Mouse (Mus musculus) liver, embryonic 14.5 days (tissue): Measurements from ENCODE around the gene Rpp30. TPM values are rescaled to one million over a fixed set of nuclear protein-coding genes. Genes with fewer than 3 reads are reported as not detected.

Experiments
- ATAC-seq: fragments of 200-750 bp; cut with Nextera tagmentation; 2 replicates; pipeline ENCODE4 v1.8.0; 2017; ENCODE audit warnings: moderate number of reproducible peaks, mild to moderate bottlenecking, moderate library complexity; ENCODE audit not compliant: insufficient read depth
- DNase-seq, 3 experiments: peaks; one replicate each; pipeline ENCODE4 v3.0.0-alpha.2; 2012 to 2013; ENCODE audit warnings: low read depth in 3 of 3, low spot score in 3 of 3
- H3K27ac ChIP-seq: fragments of 300-500 bp; sonication (generic); 2 replicates; pipeline ENCODE4 v1.5.1; 2014; ENCODE audit warnings: moderate library complexity, mild to moderate bottlenecking, control low read depth, inconsistent platforms
- H3K27me3 ChIP-seq: fragments of 300-500 bp; sonication (generic); 2 replicates; pipeline ENCODE4 v1.6.1; 2014; ENCODE audit warnings: mild to moderate bottlenecking, low read length, moderate library complexity; ENCODE audit not compliant: control insufficient read depth, insufficient read depth
- H3K36me3 ChIP-seq: fragments of 300-500 bp; sonication (generic); replicated peaks from 2 replicates; pipeline ENCODE4 v1.6.1; 2014; ENCODE audit warnings: low read depth; ENCODE audit not compliant: control insufficient read depth, insufficient read depth
- H3K4me1 ChIP-seq, 2 experiments: fragments of 200-500 bp in 1 of 2; fragments of 300-500 bp in 1 of 2; sonication (generic) in 1 of 2; replicated peaks; 2 replicates each; pipeline ENCODE4 v1.6.1; 2012 to 2014; ENCODE audit warnings: antibody characterized with exemption in 1 of 2, inconsistent platforms in 1 of 2, low read length in 1 of 2; ENCODE audit not compliant: control insufficient read depth in 2 of 2, insufficient read depth in 2 of 2
- H3K4me2 ChIP-seq: fragments of 300-500 bp; sonication (generic); 2 replicates; pipeline ENCODE4 v1.6.1; 2014; ENCODE audit warnings: low read depth, mild to moderate bottlenecking, control low read depth, moderate library complexity
- H3K4me3 ChIP-seq, 2 experiments: fragments of 200-500 bp in 1 of 2; fragments of 300-500 bp in 1 of 2; sonication (generic) in 1 of 2; 2 replicates each; pipeline ENCODE4 v1.5.1; 2012 to 2014; ENCODE audit warnings: low read depth in 2 of 2, low read length in 2 of 2, mild to moderate bottlenecking in 2 of 2, control low read depth in 1 of 2, inconsistent platforms in 1 of 2, moderate library complexity in 1 of 2; ENCODE audit not compliant: insufficient read depth in 1 of 2
- H3K9ac ChIP-seq: fragments of 300-500 bp; sonication (generic); replicated peaks from 2 replicates; pipeline ENCODE4 v1.6.1; 2014; ENCODE audit warnings: mild to moderate bottlenecking, control low read depth, moderate library complexity
- H3K9me3 ChIP-seq: fragments of 300-500 bp; sonication (generic); 2 replicates; pipeline ENCODE4 v1.6.1; 2016; ENCODE audit warnings: low read length, mixed read lengths; ENCODE audit not compliant: control insufficient read depth
- CTCF ChIP-seq: IDR thresholded peaks from 2 replicates; pipeline ENCODE4 v1.5.1; 2016; ENCODE audit warnings: antibody characterized with exemption, low read depth, control low read depth
- EP300 ChIP-seq: IDR thresholded peaks from 2 replicates; pipeline ENCODE4 v1.6.1; 2016; ENCODE audit warnings: antibody characterized with exemption, low read depth
- WGBS: fragments of 180-500 bp; shearing (Covaris S2); extraction: QIAGEN DNeasy Blood & Tissue Kit; methylation state at CpG from one replicate; pipeline ENCODE4 v1.1.7; 2014; ENCODE audit not compliant: insufficient replicate concordance; 5-methylcytosine and 5-hydroxymethylcytosine counted together
- polyA plus RNA-seq, 2 experiments: library from polyadenylated mRNA; depleted of rRNA in 1 of 2; stranded (reverse) in 1 of 2; unstranded in 1 of 2; fragments of >200 nt; fragmentation: Nextera tagmentation in 1 of 2; extraction: Ambion mirVana in 1 of 2; gene quantifications; 2 replicates each; pipeline versions ENCODE4 v1.2.1 to v1.2.3; 2012 to 2014

Rpp30 gene
- polyA plus RNA-seq (2012; rRNA removed) = 8.9 and 16.2 TPM in 2 replicates
- 46.0 and 49.7 TPM in 2 replicates for polyA plus RNA-seq (2014; fragmentation: Nextera tagmentation; extraction: Ambion mirVana)

- ATAC-seq (peak; percentile 89), DNase-seq (peak; percentile 74 to 79 (median 75))
- no peaks in the 10 kb centered on the region for H3K9me3 ChIP-seq
- TF ChIP-seq EP300 = no peak
- TF ChIP-seq CTCF = 0 out of 2 replicates have a peak, but pooled peaks have one; percentile 5
- H3K27ac ChIP-seq = peak within 1 kb of the TSS; percentile 49
- peak within 1 kb of the TSS; percentile 87 for H3K9ac ChIP-seq
- H3K4me3 ChIP-seq = peak within 1 kb of the TSS; percentile 92 to 99
- H3K27me3 ChIP-seq = no peaks in the 10 kb centered on the region
- H3K36me3 ChIP-seq = peaks cover 6% of the 10 kb centered on the region
- 2% methylated on average over 34 of the region's 34 CpGs for WGBS
- H3K4me2 ChIP-seq = peak within 1 kb of the TSS; percentile 83
- H3K4me1 ChIP-seq = peaks cover 6 to 7% of the 10 kb centered on the region in 2 experiments
Measured at GRCm38 (mm10) chr19:36083262-36084225, at the start of gene Rpp30. Gene Rpp30 (plus strand): TSS chr19:36083716.

GRCm38 (mm10) chr19:36046046-36046445 lies 37.5 kb upstream of the Rpp30 start:
- Histone ChIP-seq H3K4me2 (no peak overlapping the region), H3K9me3 (no peaks in the 10 kb centered on the region), H3K9ac (no peak overlapping the region), H3K27me3 (no peaks in the 10 kb centered on the region), H3K4me3 (no peak overlapping the region), H3K4me1 (no peaks in the 10 kb centered on the region), H3K36me3 (no peaks in the 10 kb centered on the region), H3K27ac (no peak overlapping the region)
- TF ChIP-seq CTCF (no peak), EP300 (no peak)
- ATAC-seq = no peak
- 64% methylated on average over 7 of the region's 7 CpGs for WGBS
- no peak for DNase-seq

DNA sequence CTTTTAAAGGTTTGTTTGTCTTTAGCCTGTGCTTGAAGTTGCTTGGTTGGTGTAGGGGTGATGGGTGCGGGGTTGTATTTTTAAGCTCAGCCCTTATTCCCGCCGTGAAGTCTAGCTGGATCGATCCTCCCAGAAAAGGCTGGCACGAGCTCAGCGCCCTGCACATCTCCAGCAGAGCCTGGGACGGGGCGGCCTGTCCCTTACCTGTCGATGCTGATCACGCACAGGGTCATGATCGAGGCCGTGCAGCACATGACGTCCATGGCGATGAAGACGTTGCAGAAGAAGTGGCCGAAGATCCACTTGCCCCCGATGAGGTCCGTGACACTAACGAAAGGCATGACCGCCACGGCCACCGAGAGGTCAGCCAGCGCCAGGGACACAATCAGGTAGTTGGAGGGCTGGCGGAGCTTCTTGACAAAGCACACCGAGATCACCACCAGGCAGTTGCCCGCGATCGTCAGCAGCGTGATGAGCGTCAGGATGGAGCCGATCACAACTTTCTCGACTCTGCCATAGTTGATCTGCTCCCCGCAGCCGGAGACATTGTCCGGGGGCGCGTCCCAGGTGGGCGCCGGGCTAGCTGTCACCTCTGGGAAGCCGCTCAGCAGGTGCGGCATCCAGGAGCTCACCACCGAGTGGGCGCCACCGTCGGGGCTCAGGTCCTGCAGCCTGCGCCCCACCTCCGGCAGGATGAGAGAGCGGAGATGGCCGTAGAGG lies 26.9 kb upstream of the Rpp30 start:
- no peaks in the 10 kb centered on the region for H3K36me3 ChIP-seq
- 9% methylated on average over 47 of the region's 49 CpGs for WGBS
- no peaks in the 10 kb centered on the region for H3K4me1 ChIP-seq
- ATAC-seq (no peak), DNase-seq (no peak)
- H3K4me3 ChIP-seq = peak overlapping the region in 1 of 2 experiments; percentile 39; a peak in 2 of 4 replicates
- TF ChIP-seq CTCF = no peak
- TF ChIP-seq EP300 = no peak
- no peak overlapping the region for H3K9ac ChIP-seq
- no peaks in the 10 kb centered on the region for H3K9me3 ChIP-seq
- H3K4me2 ChIP-seq = peak overlapping the region; percentile 54
- peaks cover 36% of the 10 kb centered on the region for H3K27me3 ChIP-seq
- no peak overlapping the region for H3K27ac ChIP-seq

- ATAC-seq = no peak
- Histone ChIP-seq H3K27ac (no peak within 1 kb of the TSS), H3K9ac (no peak within 1 kb of the TSS), H3K4me3 (peak within 1 kb of the TSS; percentile 30 to 39; a peak in 3 of 4 replicates), H3K36me3 (no peaks in the 10 kb centered on the region), H3K4me2 (peak within 1 kb of the TSS; percentile 54), H3K9me3 (no peaks in the 10 kb centered on the region), H3K4me1 (no peaks in the 10 kb centered on the region), H3K27me3 (peaks cover 36% of the 10 kb centered on the region)
- WGBS = under 1% methylated on average over 69 of the region's 86 CpGs
- DNase-seq = no peak
- TF ChIP-seq CTCF = no peak
- no peak for TF ChIP-seq EP300
Measured at GRCm38 (mm10) chr19:36057231-36057811, 26.2 kb upstream of the Rpp30 start, which contains the start of gene Htr7. Gene Htr7 (minus strand): TSS chr19:36057507.
